Mouse (Mus musculus): ENCODE data around the gene Slc29a4.

DNA sequence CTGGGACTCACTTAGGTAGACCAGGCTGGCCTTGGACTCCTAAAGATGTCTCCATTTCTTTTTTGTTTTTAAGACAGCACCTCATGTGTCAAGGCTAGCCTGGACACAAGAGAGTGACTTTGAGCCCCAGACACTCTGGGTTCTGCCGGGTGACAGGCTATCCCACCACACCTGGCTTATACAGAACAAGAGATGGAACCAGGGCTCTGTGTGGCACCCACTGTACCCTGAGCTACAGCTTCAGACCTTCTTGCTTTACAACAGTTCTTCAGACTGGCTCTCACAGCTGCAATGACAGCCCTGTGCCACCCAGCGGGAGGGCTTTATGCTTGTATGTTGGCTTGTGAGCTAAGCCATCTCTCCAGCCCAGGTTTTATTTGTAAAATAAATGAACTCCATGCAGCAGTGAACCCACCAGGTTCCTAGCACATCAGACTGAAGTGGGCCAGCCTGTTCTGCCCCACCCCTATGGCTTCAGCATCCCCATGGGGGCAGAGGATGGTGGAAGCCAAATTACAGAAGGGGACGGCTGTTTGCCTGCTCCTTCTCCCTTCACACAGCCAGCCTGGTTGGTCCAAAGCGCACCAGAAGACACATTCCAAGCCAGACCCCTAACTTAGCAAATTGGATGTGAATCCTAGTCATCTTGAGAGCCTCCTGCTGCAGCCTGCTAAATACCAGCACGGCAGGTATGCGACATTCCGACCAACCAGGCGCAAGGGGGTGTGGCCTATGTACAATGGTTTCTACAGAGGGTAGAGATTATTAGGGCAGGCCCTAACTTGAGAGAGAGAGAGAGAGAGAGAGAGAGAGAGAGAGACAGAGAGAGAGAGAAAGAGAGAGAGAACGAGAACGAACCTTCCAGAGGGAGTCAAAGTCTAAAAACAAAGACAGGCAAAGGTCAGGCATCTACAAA lies 76.3 kb downstream of the Slc29a4 start:
- no peak for TF ChIP-seq CTCF (IDR thresholded peaks at IDR 0.05; ENCODE audit: borderline replicate concordance, insufficient read depth, low read depth, low read length)
- no peak for TF ChIP-seq POLR2A (IDR thresholded peaks at IDR 0.05; ENCODE audit: borderline replicate concordance, insufficient read depth, low read length)
